Mouse (Mus musculus): Measurements from ENCODE around the gene Adap1.
A peak's percentile ranks its signal among the peaks of the same experiment; 100 is the strongest.
"Not testable (repeated sequence)": the region's sequence is repeated elsewhere in the genome, so short reads cannot be mapped to it uniquely, and the experiment has no call there.

Adap1 gene

DNA sequence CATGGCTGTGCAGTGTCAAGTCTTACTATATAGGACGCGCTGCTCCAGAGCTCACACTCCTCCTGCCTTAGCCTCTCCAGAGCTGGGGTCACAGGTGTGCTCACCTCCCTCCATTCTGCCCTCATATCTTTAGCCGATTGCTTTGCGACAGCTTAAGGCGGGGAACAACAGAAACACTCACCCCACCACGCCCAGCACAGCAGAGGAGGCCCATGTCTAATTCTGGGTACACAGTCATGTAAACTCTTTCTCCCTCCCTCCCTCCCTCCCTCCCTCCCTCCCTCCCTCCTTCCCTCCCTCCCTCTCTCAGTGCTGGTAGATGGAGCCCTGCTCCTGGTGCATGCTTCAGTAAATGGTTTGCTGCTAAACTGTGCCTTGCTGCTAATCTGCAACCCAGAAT is 24.3 kb upstream of the Adap1 start:
- no peak for DNase-seq

DNA sequence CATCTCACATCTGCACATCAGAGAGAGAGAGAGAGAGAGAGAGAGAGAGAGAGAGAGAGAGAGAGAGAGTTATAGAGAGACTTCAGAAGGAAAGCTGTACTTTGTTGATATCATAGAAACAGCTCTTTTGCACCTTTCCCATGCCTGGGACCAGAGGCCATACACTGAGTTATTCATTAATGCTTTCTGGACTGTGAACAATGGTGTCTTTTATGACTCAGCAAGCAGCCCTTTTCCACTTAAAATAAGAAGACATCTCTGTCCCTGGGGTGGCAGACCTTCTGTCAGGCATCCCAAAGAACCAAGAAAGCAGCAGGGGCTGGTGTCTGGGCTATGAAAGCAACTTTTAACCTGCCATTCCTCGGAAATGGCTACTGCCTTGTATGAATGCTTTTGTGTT is 21.8 kb upstream of the Adap1 start:
- peak; percentile 47 for DNase-seq

DNA sequence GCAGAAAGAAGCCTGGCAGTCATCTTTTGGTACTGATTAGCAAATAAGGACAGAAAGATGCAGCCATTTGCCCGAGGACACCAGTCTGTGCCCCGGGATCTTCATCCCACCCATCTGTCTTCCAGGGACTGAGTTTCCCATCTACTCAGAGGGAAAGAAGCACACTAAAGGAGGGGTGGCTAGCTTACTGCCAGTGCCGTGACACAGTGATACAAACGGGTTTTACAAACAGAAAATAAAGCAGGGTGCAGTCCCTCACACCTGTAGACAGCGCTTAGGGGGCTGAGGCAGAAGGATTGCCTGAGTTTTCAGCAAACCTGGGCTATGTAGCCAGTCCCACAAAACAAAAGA is 19.9 kb upstream of the Adap1 start:
- no peak for DNase-seq

DNA sequence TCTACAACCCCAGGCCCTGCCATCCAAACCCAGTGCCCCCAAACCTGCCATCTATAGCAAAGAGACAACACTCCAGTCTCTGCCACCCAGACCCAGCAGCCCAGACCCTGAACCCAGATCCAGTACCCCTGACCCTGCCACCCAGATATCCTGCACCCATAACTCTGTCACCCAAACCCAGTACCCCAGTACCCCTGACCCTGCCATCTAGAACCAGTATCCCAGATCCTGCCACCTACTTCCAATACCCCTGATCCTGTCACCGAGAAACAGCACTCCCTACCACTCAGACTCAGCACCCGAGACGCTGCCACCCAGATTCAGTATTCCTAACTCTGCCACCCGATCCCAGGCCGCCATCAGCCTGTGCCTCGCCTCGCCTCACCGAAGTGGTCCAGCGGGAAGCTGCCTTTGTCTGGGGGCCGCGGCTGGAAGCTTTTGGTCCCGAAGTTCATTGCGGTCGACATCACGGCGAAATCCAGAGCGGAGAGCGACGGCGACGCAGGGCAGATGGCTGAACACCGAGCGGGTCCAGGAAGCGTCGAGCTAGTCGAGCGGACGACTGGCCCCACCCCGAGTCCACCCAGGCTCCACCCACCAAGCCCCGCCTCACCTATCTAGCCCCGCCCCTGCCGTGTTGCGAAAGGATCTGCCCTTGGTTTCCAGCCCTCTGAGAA is 19.4 kb upstream of the Adap1 start:
- DNase-seq, result peak; percentile 94

DNA sequence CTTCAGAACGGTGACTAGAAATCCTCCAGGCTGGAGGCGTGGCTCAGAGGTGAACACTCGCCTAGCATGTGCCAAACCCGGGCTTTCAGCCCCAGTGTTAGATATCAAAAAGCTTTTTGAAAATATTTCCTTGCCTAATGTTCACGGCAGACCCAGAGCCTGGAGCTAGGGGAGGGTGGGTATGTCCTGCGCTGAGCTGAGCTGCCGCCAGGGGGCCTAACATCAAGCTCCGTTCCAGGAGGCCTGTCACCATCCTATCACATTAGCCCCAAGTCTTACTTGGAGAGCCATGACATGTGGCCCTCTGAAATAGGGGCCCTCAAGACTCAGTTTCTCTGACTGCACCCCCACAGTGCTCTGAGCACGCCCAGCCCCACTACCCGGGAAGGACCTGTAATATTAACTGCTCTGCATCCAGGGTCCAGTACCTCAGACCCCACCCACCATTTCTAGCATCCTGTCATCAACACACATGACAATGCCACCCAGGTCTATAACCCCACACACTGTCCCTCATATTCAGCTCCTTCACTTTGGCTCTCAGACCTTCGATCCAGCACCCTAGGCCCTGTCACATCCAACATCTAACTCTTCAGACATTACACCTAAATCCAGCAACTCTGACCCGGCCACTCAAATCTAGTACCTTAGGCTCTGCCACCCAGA is 18.7 kb upstream of the Adap1 start:
- peak; percentile 65 for DNase-seq

DNA sequence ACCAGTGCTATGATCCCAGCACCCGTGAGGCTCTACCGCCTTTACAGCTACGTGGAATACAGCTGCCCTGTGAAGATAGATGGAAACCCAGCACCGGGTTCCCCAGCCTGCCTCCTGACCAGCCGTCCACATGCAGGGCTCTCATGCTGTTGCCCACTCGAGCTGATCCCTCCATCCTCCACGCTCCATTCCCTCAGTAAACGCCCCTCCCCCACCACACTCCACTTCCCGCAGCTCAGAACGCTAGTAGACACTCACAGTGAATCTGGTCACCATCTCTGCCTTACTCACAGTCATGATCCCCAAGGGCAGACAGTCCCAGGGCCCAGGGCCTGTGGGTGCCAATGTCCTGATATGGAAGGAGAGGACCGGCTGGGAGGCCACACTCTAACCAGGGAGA is 13.5 kb upstream of the Adap1 start:
- DNase-seq, result no peak

DNA sequence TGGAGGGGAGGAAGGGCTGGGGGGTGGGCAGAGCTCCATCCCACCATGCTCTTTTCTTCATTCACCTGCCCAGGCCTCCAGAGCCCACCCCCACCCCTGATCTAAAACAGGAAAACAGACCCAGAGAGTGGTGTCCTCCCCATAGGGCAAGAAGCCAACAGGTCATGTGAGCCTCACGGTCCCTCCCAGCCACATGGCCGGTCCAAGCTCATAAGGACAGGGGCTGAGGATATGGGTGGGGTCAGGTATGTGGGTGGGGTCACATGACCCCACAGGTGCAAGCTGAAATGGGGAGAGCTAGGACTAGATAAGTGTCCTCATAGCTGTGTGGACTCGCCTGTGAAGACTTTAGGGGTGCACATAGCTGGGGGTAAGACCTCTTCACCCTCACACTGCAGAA is 13.0 kb upstream of the Adap1 start:
- peak; percentile 66 for DNase-seq

DNA sequence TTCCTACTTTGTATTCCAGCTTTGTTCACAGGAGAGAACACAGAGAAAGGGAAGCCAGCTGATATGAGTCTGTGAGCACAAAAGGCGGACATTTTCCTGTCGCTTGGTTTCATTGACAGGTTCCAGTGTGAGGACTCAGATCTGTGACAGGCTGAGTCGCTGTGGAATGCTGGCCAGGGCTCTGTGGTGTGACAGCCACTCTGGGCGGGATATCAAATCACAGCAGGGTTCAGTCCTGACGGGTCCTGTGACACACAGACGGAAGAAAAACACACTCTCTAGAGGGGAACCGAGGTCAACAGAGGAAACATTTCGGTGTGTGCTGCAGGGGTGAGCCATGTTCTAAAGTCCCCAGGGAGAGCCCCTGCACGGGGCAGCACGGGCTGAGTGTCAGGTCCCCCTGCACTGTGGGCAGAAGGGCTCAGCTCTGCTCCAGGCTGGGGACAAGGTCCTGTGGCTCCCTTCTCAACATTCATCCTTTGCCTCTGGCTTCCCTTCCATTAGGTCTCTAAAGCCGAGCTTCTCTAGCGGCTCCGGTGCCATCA is 12.5 kb upstream of the Adap1 start:
- no peak for DNase-seq

DNA sequence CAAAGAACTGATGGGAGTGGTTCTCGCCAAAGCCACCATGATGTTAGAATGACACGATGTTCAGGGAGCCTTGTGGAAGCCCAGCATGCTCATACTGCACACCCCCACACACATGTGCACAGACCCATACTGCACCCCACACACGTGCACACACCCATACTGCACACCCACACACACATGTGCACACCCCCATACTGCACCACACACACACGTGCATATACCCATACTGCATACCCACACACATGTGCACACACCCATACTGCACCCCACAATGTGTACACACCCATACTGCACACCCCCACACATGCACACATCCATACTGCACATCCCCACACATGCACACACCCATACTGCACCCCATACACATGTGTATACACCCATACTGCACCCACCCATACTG is 10.2 kb upstream of the Adap1 start:
- DNase-seq, result no peak

DNA sequence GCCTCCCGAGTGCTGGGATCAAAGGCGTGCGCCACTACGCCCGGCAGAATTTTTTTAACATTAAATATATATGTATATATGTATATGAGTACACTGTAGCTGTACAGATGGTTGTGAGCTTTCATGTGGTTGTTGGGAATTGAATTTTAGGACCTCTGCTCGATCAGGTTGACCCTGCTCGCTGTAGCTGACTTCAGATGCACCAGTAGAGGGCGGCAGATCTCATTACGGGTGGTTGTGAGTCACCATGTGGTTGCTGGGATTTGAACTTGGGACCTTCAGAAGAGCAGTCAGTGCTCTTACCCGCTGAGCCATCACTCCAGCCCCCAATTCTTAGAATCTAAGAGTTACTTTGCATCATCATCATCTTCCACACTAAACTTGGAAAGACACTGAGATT is 9.0 kb upstream of the Adap1 start:
- not testable (repeated sequence) for DNase-seq

DNA sequence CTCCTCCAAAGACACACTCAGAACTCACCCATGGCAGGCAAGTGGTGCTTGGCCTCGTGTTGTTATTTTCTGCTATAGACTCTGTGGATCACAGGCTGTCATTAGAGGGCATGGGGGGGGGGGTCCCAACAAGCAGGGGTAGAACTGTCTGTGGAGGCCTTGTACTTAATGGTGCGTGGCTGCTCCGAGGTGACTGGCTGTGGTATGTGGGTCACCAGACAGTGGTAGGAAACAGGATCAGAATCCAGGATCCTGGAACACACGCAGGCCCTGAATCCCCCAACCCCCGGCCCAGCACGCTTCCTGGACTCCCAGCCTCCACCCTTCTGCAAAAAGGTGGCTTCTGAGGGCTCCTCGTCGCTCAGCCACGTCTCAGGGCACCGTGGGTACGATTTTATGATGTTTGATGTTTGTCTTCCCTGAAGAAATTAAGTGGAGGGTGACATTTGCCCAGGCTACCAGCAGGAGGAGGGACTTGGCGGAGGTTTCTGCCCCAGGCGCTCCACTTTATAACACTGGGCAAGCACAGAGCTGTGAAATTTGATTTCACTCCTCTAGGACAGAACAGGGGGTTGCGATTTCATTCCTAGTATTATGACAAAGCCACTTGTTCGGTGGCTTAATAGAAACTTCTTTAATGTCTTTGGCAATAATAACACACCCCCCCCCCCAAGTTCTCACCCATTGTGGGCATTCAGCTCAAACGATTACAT is 8.0 kb upstream of the Adap1 start:
- DNase-seq, result peak; percentile 70

DNA sequence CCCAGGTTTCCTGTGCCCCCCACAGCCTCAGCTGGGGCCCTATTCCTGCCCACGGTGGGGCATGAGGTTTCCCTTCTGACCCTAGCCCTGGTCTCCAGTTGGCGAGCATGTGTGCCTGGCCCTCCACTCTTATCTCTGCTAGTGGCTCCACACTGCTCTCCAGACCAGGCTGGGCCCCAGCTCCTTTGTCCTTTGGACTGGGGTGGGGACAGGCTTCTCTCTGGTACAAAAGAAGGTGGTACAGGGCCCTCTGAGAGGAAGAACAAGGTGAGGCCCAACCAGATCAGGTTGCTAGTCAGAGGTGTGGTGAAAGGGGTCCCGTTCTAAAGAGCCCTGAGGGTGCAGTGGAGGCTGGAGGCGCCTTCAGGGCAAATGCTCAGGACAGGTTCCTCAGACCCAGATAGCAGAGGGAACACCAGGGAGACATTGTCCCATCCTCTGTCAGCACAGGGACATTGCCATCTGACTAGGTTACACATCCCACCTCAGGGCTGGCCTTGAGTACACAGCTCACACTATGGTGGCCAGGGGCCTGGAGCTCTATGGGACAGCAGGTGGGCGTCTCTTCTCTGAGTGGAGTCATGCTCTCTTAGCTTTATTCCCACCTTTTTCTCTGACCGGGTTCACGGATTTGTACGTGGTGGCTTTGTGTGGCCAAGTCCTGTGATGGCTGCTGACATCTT is 7.3 kb upstream of the Adap1 start:
- no peak for DNase-seq

DNA sequence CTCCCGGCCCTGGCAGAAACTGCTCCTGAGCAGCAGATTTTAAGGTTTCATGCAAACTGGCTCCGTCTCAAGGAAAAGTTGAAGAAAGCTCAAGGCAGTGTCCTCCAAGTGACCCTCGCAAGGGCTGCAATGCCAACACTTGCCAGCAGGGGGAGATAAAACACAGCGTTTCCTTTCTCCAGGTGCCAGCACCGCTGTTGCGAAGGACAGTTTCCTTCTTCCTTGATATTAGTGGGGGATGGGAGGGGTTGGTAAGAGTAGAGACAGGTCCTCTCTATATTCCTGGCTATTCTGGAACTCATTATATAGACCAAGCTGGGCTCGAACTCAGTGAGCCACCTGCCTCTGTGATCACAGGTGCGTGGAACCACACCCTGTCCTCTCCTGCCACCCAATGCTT is 6.3 kb upstream of the Adap1 start:
- peak; percentile 81 for DNase-seq

DNA sequence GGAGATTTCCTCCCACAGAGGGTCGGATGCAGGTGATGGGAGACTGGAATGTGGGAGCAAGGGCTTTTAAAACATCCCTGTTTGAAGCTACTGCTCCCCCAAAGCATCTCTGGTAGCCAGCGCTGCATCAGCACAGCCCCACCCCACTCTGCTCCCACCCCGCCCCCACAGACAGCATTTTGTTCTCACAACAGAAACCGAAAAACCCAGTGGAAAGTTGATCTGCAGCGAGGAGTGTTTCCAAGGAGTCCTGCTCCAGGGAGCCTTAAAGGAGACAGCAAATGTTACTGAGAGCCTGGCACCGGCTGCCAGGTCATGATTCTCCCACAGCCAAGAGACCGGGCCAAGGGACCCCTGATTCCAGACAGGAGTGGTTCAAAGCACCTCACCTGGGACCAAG is 5.3 kb upstream of the Adap1 start:
- no peak for DNase-seq

DNA sequence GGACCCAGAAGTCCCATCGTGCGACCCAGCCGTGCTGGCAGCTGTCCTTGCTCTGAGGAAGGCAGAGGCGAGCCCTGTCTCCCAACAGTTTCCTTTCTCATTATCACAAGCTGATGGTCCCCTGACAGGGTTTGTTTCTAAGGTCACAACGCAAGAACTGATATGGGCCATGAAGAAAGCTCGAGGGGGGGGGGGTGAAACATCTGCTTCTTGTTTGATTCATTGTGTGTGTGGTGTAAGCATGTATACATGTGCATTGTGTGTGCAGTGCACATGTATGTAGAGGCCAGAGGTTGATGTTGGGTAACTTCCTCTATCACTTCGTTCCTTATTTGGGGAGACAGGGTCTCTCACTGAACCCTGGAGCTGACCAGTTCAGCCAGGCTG is 2.2 kb upstream of the Adap1 start:
- DNase-seq, result no peak

DNA sequence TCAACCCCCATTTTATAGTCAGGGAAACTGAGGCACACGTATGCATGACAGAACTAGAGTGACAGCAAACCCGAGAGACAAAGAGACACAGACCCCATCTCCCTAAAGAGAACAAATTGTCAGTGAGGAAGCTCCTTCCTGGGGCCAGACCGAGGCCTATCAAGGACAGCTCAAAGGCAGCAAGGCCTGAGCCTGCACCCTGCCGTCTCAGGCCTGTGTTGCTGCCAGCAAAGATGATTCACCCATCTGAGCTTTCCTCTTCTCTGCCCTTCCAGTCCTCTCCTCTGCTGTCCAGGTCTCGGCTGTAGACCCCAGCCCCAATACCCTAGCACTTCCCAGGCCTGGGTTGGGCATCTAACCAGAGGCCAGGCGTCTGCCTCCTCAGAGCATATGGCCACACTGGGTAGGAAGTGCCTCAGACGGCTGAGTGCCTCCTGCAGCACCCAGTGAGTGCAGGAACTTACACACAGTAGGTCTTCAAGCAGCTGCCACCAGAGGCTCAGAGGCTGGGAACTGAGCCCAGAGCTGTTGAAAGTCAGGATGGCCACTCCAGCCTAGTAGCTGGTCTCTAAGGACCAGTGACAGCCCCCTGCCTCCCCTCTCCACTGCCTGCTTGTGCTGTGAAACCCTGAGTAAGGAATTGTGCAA is 1.7 kb upstream of the Adap1 start:
- DNase-seq, result no peak

DNA sequence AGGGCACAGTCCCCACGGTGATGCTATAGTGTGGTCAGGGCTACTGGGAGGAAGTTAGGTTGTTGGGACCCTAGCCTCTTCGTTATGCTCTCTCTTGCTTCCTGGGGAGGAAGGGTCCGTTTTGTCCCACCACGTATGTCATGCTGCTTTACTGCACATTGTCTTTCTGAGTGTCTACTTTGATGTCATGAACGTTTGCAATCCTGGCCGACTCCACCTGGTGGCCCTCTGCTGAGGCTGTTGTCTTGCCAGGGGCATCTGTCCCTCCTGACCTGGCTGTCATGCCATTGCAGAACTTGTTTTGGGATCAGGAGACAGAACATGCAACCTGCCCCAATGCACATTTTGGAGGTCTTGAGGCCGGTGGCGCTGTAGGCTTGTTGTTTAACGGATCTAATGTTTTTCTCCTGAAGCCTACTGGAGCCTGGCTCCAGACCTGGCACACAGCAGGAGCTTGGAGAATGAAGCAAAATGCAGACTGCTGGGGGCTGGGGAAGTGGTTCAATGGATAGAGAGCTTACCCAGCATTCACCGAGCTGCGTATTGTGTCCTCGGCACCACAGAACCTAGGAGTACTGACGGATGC is 782 bp upstream of the Adap1 start:
- DNase-seq, result no peak

DNA sequence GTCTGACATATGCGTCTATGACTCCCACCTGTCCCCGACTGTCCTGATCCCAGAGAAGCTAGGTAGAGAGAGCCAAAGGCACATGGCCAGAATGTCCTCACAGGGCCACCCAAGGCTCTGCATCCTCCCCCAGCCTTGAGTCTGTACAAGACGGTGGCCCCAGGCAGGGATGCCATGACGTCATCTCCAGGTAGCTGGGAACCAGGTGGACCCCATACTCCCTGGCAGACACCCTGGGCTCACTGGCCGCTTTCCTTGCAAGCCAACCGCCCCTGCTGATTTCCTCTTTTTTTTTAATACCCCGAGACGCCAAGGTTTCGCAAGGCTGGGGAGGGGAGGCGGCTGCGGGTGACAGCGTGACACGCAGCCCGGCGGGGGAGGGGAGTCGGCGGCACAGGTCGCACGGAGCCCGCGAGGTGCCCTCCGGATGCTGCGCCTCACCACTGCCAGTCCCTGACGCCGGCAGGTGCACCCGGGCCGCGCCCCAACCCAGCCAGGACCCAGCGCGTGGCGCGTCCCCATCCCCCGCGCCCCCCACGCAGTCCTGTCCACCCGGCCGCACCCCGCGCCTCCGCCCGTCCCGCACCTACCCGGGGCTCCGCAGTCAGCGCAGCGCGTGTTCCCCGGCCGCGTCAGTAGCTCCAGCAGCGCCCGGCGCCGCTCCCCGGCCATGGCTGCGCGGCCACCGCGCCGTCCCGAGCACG is 579 bp downstream of the Adap1 start:
- no peak for DNase-seq

DNA sequence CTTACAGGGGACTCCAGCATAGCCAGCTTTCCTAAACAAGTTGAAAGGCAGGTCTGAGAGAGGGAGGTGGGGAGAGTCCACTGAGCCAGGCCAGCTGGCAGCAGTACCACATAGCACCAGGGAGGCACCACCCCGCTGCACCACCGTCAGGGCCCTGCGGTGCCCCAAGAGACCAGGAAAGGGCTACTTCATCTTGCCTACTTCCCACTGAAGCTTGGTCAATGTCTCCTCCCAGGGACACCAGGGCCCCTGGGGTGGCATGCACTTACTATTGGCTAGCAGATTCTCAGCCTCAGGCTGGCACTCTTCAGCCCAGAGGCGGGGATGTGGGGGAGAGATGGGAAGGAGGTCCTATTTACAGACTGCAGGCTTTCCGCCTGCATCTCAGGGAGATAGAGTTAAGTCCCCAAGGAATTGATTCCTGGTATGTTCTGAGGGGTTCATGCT is 1.4 kb downstream of the Adap1 start:
- peak; percentile 52 for DNase-seq

DNA sequence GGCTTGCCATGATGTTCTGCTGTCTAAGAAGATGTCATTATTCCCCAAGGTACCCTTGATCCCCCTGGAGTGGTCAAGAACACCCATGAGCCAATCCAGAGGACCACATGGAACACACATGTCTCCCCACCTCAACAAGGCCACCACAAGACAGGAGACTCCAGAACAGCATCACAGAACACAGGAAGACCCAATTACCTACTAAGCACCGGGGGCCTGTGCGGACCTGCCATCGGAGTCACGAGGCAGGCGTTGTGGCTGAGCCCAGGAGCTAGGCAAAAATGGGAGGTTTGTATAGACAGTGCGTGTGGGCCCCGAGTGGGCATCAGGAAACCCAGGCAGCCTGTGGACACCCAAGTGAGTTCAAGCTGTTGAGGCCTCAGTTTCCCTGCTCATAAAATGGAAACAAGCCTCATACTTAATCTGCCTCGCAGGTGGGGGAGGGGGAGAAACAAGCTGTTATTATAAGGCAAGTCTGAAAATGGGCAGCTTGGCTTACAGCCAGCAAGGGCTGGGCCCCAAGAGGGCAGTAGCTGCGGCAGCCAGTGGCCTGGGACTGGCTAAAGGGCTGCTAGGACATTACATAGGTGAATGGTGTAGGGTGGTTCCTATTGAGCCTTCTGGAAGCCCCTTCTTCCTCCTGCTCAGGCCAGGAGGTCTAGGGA is 2.0 kb downstream of the Adap1 start:
- DNase-seq, result peak; percentile 68

DNA sequence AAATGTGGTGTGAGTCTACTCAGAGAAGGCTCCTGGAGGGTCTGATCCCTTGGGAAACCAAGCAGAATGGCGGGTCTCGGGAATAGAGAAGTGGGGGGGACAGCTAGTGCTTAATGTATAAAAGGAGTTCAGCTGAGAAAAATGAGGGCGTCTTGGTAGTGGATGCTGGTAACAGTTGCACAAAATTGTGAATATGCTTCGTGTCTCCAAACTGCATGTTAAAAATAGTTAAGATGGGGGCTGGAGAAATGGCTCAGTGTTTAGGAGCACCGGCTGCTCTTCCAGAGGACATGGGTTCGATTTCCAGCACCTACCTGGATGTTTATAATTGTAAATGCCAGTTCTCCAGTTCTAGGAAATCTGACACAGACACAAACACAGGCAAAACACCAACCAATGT is 4.1 kb downstream of the Adap1 start:
- no peak for DNase-seq
